Mouse (Mus musculus) limb, embryonic 12.5 days (tissue): Measurements from ENCODE around the gene Josd2. TPM values are rescaled to one million over a fixed set of nuclear protein-coding genes. Genes with fewer than 3 reads are reported as not detected.

ENCODE experiments used
- ATAC-seq: fragments of 200-750 bp; cut with Nextera tagmentation; 2 replicates; pipeline ENCODE4 v1.8.0; 2017; ENCODE audit warnings: low read depth, moderate TSS enrichment; ENCODE audit not compliant: insufficient number of reproducible peaks, insufficient read depth, low FRiP score, low TSS enrichment
- H3K27ac ChIP-seq: fragments of 300-500 bp; sonication (generic); 2 replicates; pipeline ENCODE4 v1.5.1; 2016; ENCODE audit warnings: mild to moderate bottlenecking, moderate library complexity
- H3K27me3 ChIP-seq: fragments of 300-500 bp; sonication (generic); 2 replicates; pipeline ENCODE4 v1.6.1; 2016; ENCODE audit warnings: mild to moderate bottlenecking, moderate library complexity
- H3K36me3 ChIP-seq: fragments of 300-500 bp; sonication (generic); 2 replicates; pipeline ENCODE4 v1.6.1; 2016; ENCODE audit warnings: mild to moderate bottlenecking, moderate library complexity
- H3K4me1 ChIP-seq: fragments of 300-500 bp; sonication (generic); replicated peaks from 2 replicates; pipeline ENCODE4 v1.6.1; 2016
- H3K4me2 ChIP-seq: fragments of 300-500 bp; sonication (generic); 2 replicates; pipeline ENCODE4 v1.6.1; 2016; ENCODE audit warnings: mild to moderate bottlenecking, moderate library complexity
- H3K4me3 ChIP-seq: fragments of 300-500 bp; sonication (generic); replicated peaks from 2 replicates; pipeline ENCODE4 v1.5.1; 2016; ENCODE audit warnings: mild to moderate bottlenecking
- H3K9ac ChIP-seq: fragments of 300-500 bp; sonication (generic); replicated peaks from 2 replicates; pipeline ENCODE4 v1.6.1; 2016; ENCODE audit warnings: mild to moderate bottlenecking, moderate library complexity
- H3K9me3 ChIP-seq: fragments of 300-500 bp; sonication (generic); 2 replicates; pipeline ENCODE4 v1.6.1; 2016; ENCODE audit warnings: mild to moderate bottlenecking, moderate library complexity
- WGBS: fragments of 180-500 bp; shearing (Covaris S2); methylation state at CpG from one replicate; pipeline ENCODE4 v1.1.7; 2016; 5-methylcytosine and 5-hydroxymethylcytosine counted together
- polyA plus RNA-seq: library from polyadenylated mRNA; unstranded; fragments of >200 nt; fragmentation: Nextera tagmentation; extraction: Ambion mirVana; gene quantifications from 2 replicates; pipeline ENCODE4 v1.2.1, GENCODE M21; 2016

Josd2 gene
- polyA plus RNA-seq, 1 experiment from 2014 or later = 76.5 TPM

GRCm38 (mm10) chr7:44475046-44475614 lies 7.3 kb downstream of the Josd2 start:
- Histone ChIP-seq H3K9ac (no peak overlapping the region), H3K36me3 (no peaks in the 10 kb centered on the region), H3K9me3 (no peaks in the 10 kb centered on the region), H3K4me1 (peaks cover 13% of the 10 kb centered on the region), H3K4me3 (0 out of 2 replicates have a peak overlapping the region, but pooled peaks have one; percentile 0), H3K27me3 (peaks cover 70% of the 10 kb centered on the region), H3K27ac (no peak overlapping the region), H3K4me2 (peak overlapping the region; percentile 2; the same call in 1 of the 2 replicates)
- 36% methylated on average over 5 of the region's 5 CpGs for WGBS
- ATAC-seq = no peak

GRCm38 (mm10) chr7:44482836-44483435 lies 15.2 kb downstream of the Josd2 start:
- no peak overlapping the region for H3K4me2 ChIP-seq
- H3K27me3 ChIP-seq = peaks cover 50% of the 10 kb centered on the region
- H3K36me3 ChIP-seq = no peaks in the 10 kb centered on the region
- ATAC-seq = no peak
- no peaks in the 10 kb centered on the region for H3K4me1 ChIP-seq
- H3K27ac ChIP-seq = no peak overlapping the region
- H3K9me3 ChIP-seq = no peaks in the 10 kb centered on the region
- 69% methylated on average over 3 of the region's 3 CpGs for WGBS
- H3K9ac ChIP-seq = no peak overlapping the region
- no peak overlapping the region for H3K4me3 ChIP-seq

- no peak overlapping the region for H3K4me2 ChIP-seq
- no peaks in the 10 kb centered on the region for H3K9me3 ChIP-seq
These were observed 16.3 kb downstream of the Josd2 start for GRCm38 (mm10) chr7:44484109-44484508.

GRCm38 (mm10) chr7:44484841-44485571 lies 17.2 kb downstream of the Josd2 start:
- Histone ChIP-seq H3K4me2 (no peak overlapping the region), H3K9me3 (no peaks in the 10 kb centered on the region), H3K4me1 (no peaks in the 10 kb centered on the region), H3K27me3 (peaks cover 29% of the 10 kb centered on the region), H3K36me3 (peaks cover 15% of the 10 kb centered on the region), H3K4me3 (no peak overlapping the region), H3K9ac (no peak overlapping the region), H3K27ac (no peak overlapping the region)
- peak; percentile 54; the same call in 1 of the 2 replicates for ATAC-seq
- 31% methylated on average over 5 of the region's 5 CpGs for WGBS

More at GRCm38 (mm10) chr7:44484109-44484508, 16.3 kb downstream of the Josd2 start:
- H3K27ac ChIP-seq = no peak overlapping the region
- no peak overlapping the region for H3K9ac ChIP-seq
- WGBS = 84% methylated on average over 1 of the region's 1 CpGs
- no peak for ATAC-seq
- H3K27me3 ChIP-seq = peaks cover 38% of the 10 kb centered on the region
- no peaks in the 10 kb centered on the region for H3K4me1 ChIP-seq
- H3K36me3 ChIP-seq = peaks cover 8% of the 10 kb centered on the region; the same call in 1 of the 2 replicates
- H3K4me3 ChIP-seq = no peak overlapping the region

- Histone ChIP-seq H3K9ac (no peak overlapping the region), H3K4me3 (no peak overlapping the region), H3K4me1 (no peaks in the 10 kb centered on the region), H3K36me3 (peaks cover 22% of the 10 kb centered on the region), H3K9me3 (no peaks in the 10 kb centered on the region), H3K27ac (no peak overlapping the region), H3K27me3 (peaks cover 24% of the 10 kb centered on the region), H3K4me2 (no peak overlapping the region)
- 76% methylated on average over 6 of the region's 7 CpGs for WGBS
- ATAC-seq = no peak
These were observed 17.9 kb downstream of the Josd2 start for GRCm38 (mm10) chr7:44485572-44486195.

- 67% methylated on average over 13 of the region's 13 CpGs for WGBS
- Histone ChIP-seq H3K4me2 (no peak overlapping the region), H3K9me3 (no peaks in the 10 kb centered on the region), H3K27ac (no peak overlapping the region), H3K9ac (no peak overlapping the region), H3K4me1 (no peaks in the 10 kb centered on the region), H3K36me3 (peaks cover 36% of the 10 kb centered on the region), H3K27me3 (peaks cover 13% of the 10 kb centered on the region; the same call in 1 of the 2 replicates), H3K4me3 (no peak overlapping the region)
- no peak for ATAC-seq
These were observed 19.3 kb downstream of the Josd2 start for GRCm38 (mm10) chr7:44486927-44487575.

- whole genome bisulfite sequencing = 87% methylated on average over 7 of the region's 7 CpGs
- no peaks in the 10 kb centered on the region for H3K9me3 ChIP-seq
- peaks cover 45% of the 10 kb centered on the region for H3K36me3 ChIP-seq
- H3K27ac ChIP-seq = no peak overlapping the region
- peaks cover 4% of the 10 kb centered on the region; the same call in 1 of the 2 replicates for H3K27me3 ChIP-seq
- no peaks in the 10 kb centered on the region for H3K4me1 ChIP-seq
- no peak for ATAC-seq
- no peak overlapping the region for H3K4me3 ChIP-seq
- no peak overlapping the region for H3K9ac ChIP-seq
- no peak overlapping the region for H3K4me2 ChIP-seq
These were observed 20.2 kb downstream of the Josd2 start for GRCm38 (mm10) chr7:44487936-44488335.

GRCm38 (mm10) chr7:44488545-44488944 lies 20.8 kb downstream of the Josd2 start:
- WGBS = 89% methylated on average over 8 of the region's 8 CpGs
- no peaks in the 10 kb centered on the region for H3K27me3 ChIP-seq
- H3K4me1 ChIP-seq = no peaks in the 10 kb centered on the region
- no peaks in the 10 kb centered on the region for H3K9me3 ChIP-seq
- H3K4me3 ChIP-seq = no peak overlapping the region
- ATAC-seq = no peak
- no peak overlapping the region for H3K4me2 ChIP-seq
- no peak overlapping the region for H3K27ac ChIP-seq
- no peak overlapping the region for H3K9ac ChIP-seq
- peaks cover 51% of the 10 kb centered on the region for H3K36me3 ChIP-seq

GRCm38 (mm10) chr7:44490281-44490680 lies 22.5 kb downstream of the Josd2 start:
- no peak overlapping the region for H3K9ac ChIP-seq
- H3K4me3 ChIP-seq = no peak overlapping the region
- peaks cover 9% of the 10 kb centered on the region for H3K4me1 ChIP-seq
- no peaks in the 10 kb centered on the region for H3K9me3 ChIP-seq
- peaks cover 64% of the 10 kb centered on the region for H3K36me3 ChIP-seq
- H3K27me3 ChIP-seq = no peaks in the 10 kb centered on the region
- WGBS = 97% methylated on average over 4 of the region's 4 CpGs
- no peak overlapping the region for H3K4me2 ChIP-seq
- no peak overlapping the region for H3K27ac ChIP-seq
- ATAC-seq = no peak

GRCm38 (mm10) chr7:44491391-44491790 lies 23.6 kb downstream of the Josd2 start:
- Histone ChIP-seq H3K36me3 (peaks cover 64% of the 10 kb centered on the region), H3K27me3 (no peaks in the 10 kb centered on the region), H3K9me3 (no peaks in the 10 kb centered on the region), H3K9ac (no peak overlapping the region), H3K4me1 (peaks cover 14% of the 10 kb centered on the region), H3K27ac (no peak overlapping the region), H3K4me3 (no peak overlapping the region), H3K4me2 (no peak overlapping the region)
- WGBS = 93% methylated on average over 5 of the region's 5 CpGs
- ATAC-seq = no peak
